Mouse (Mus musculus): Measurements from ENCODE around the gene Inmt. TPM values are rescaled to one million over a fixed set of nuclear protein-coding genes. Genes with fewer than 3 reads are reported as not detected.
"Not testable (repeated sequence)": the region's sequence is repeated elsewhere in the genome, so short reads cannot be mapped to it uniquely, and the experiment has no call there.

The Inmt gene
- total and polyA plus RNA-seq, 3 experiments = 19.2 to 72.0 (median 19.9) TPM

- peak overlapping the region; percentile 79 for H3K4me3 ChIP-seq
- DNase-seq = peak in 1 of 2 experiments; percentile 38
- H3K36me3 ChIP-seq (ENCODE audit: control insufficient read depth, insufficient read depth, low read length) = no peaks in the 10 kb centered on the region
- H3K4me1 ChIP-seq (ENCODE audit: control insufficient read depth, insufficient read depth, low read length) = peaks cover 2% of the 10 kb centered on the region; the same call in 1 of the 2 replicates
- TF ChIP-seq EP300 (IDR thresholded peaks at IDR 0.05; ENCODE audit: insufficient read depth, low read depth, low read length) (no peak), POLR2A (IDR thresholded peaks at IDR 0.05; ENCODE audit: insufficient read depth, low read depth, low read length) (no peak), CTCF (IDR thresholded peaks at IDR 0.05) (no peak)
- H3K79me2 ChIP-seq (replicated peaks; ENCODE audit: control insufficient read depth, insufficient read depth, low read length) = no peaks in the 10 kb centered on the region
- H3K9ac ChIP-seq (ENCODE audit: low read depth, low read length) = peak overlapping the region; percentile 21
- H3K27ac ChIP-seq = peak overlapping the region; percentile 81
- intact Hi-C loops (cut with DNase I) = no loop called here
- no peaks in the 10 kb centered on the region for H3K27me3 ChIP-seq (ENCODE audit: control insufficient read depth, insufficient read depth, low read length)
- WGBS = 66% methylated on average over 3 of the region's 3 CpGs
Measured at GRCm38 (mm10) chr6:55203931-55204330, 29.1 kb upstream of the Inmt start.

- intact Hi-C loops (cut with DNase I) = no loop called here
Measured at GRCm38 (mm10) chr6:55202913-55203910, 28.4 kb upstream of the Inmt start, which contains the start of gene Mindy4. Gene Mindy4 (plus strand): TSS chr6:55203383.

GRCm38 (mm10) chr6:55199047-55199446 is 24.2 kb upstream of the Inmt start:
- Histone ChIP-seq H3K4me3 (no peak overlapping the region), H3K27ac (peak overlapping the region; percentile 5; the same call in 1 of the 2 replicates), H3K27me3 (ENCODE audit: control insufficient read depth, insufficient read depth, low read length) (no peaks in the 10 kb centered on the region), H3K79me2 (replicated peaks; ENCODE audit: control insufficient read depth, insufficient read depth, low read length) (no peaks in the 10 kb centered on the region), H3K36me3 (ENCODE audit: control insufficient read depth, insufficient read depth, low read length) (no peaks in the 10 kb centered on the region), H3K4me1 (ENCODE audit: control insufficient read depth, insufficient read depth, low read length) (peaks cover 2% of the 10 kb centered on the region; the same call in 1 of the 2 replicates), H3K9ac (ENCODE audit: low read depth, low read length) (no peak overlapping the region)
- 79% methylated on average over 3 of the region's 3 CpGs for WGBS
- TF ChIP-seq EP300 (IDR thresholded peaks at IDR 0.05; ENCODE audit: insufficient read depth, low read depth, low read length) (0 out of 2 replicates have a peak, but pooled peaks have one; percentile 23), CTCF (IDR thresholded peaks at IDR 0.05) (no peak)
- intact Hi-C loops (cut with DNase I) = no loop called here
- DNase-seq = peak; percentile 53 to 72

More at GRCm38 (mm10) chr6:55202913-55203910, 28.4 kb upstream of the Inmt start, which contains the start of gene Mindy4:
- DNase-seq = peak; percentile 89 to 92
- Histone ChIP-seq H3K36me3 (ENCODE audit: control insufficient read depth, insufficient read depth, low read length) (no peaks in the 10 kb centered on the region), H3K4me3 (peak within 1 kb of the TSS; percentile 79), H3K79me2 (replicated peaks; ENCODE audit: control insufficient read depth, insufficient read depth, low read length) (no peaks in the 10 kb centered on the region), H3K27ac (peak within 1 kb of the TSS; percentile 81), H3K9ac (ENCODE audit: low read depth, low read length) (peak within 1 kb of the TSS; percentile 68), H3K27me3 (ENCODE audit: control insufficient read depth, insufficient read depth, low read length) (no peaks in the 10 kb centered on the region), H3K4me1 (ENCODE audit: control insufficient read depth, insufficient read depth, low read length) (peaks cover 2% of the 10 kb centered on the region; the same call in 1 of the 2 replicates)
- 6% methylated on average over 32 of the region's 33 CpGs for WGBS
- peak; percentile 24; the same call in 1 of the 2 replicates for TF ChIP-seq EP300 (IDR thresholded peaks at IDR 0.05; ENCODE audit: insufficient read depth, low read depth, low read length)
- TF ChIP-seq CTCF (IDR thresholded peaks at IDR 0.05) = peak; percentile 61
- peak; percentile 67 for TF ChIP-seq POLR2A (IDR thresholded peaks at IDR 0.05; ENCODE audit: insufficient read depth, low read depth, low read length)

GRCm38 (mm10) chr6:55193171-55193570 is 18.3 kb upstream of the Inmt start:
- 80% methylated on average over 3 of the region's 3 CpGs for WGBS
- Histone ChIP-seq H3K79me2 (replicated peaks; ENCODE audit: control insufficient read depth, insufficient read depth, low read length) (no peaks in the 10 kb centered on the region), H3K4me3 (no peak overlapping the region), H3K9ac (ENCODE audit: low read depth, low read length) (no peak overlapping the region), H3K27me3 (ENCODE audit: control insufficient read depth, insufficient read depth, low read length) (no peaks in the 10 kb centered on the region), H3K27ac (no peak overlapping the region), H3K36me3 (ENCODE audit: control insufficient read depth, insufficient read depth, low read length) (no peaks in the 10 kb centered on the region), H3K4me1 (ENCODE audit: control insufficient read depth, insufficient read depth, low read length) (no peaks in the 10 kb centered on the region)
- no peak for DNase-seq
- intact Hi-C loops (cut with DNase I) = no loop called here
- no peak for TF ChIP-seq POLR2A (IDR thresholded peaks at IDR 0.05; ENCODE audit: insufficient read depth, low read depth, low read length)
- no peak for TF ChIP-seq EP300 (IDR thresholded peaks at IDR 0.05; ENCODE audit: insufficient read depth, low read depth, low read length)
- TF ChIP-seq CTCF (IDR thresholded peaks at IDR 0.05) = no peak

DNA sequence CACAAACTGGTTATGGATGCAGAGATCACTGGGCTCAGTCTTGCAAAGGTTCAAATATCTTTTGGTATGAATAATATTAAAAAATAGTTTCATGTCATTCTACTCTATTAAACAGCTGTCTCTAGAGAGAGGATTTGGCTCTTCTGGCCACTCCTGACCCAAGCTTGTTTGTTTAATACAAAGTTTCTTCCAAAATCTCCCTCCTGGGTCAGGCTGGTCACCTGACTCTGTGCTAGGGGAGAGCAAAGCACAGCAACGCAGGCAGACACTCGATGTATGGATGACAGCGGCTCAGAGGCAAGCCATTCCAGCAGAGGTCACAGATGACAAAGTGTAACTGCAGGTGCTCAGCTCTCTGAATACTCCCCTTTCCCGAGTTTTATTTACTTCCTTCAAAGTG is 16.7 kb upstream of the Inmt start:
- intact Hi-C loops (cut with DNase I) = no loop called here
- no peak for DNase-seq
- no peaks in the 10 kb centered on the region for H3K79me2 ChIP-seq (replicated peaks; ENCODE audit: control insufficient read depth, insufficient read depth, low read length)
- H3K9ac ChIP-seq (ENCODE audit: low read depth, low read length) = no peak overlapping the region
- no peak overlapping the region for H3K27ac ChIP-seq
- H3K4me3 ChIP-seq = no peak overlapping the region
- H3K4me1 ChIP-seq (ENCODE audit: control insufficient read depth, insufficient read depth, low read length) = no peaks in the 10 kb centered on the region
- TF ChIP-seq CTCF (IDR thresholded peaks at IDR 0.05) (no peak), EP300 (IDR thresholded peaks at IDR 0.05; ENCODE audit: insufficient read depth, low read depth, low read length) (no peak), POLR2A (IDR thresholded peaks at IDR 0.05; ENCODE audit: insufficient read depth, low read depth, low read length) (no peak)
- H3K36me3 ChIP-seq (ENCODE audit: control insufficient read depth, insufficient read depth, low read length) = no peaks in the 10 kb centered on the region
- WGBS = 48% methylated on average over 4 of the region's 4 CpGs
- no peaks in the 10 kb centered on the region for H3K27me3 ChIP-seq (ENCODE audit: control insufficient read depth, insufficient read depth, low read length)

GRCm38 (mm10) chr6:55189406-55189805 is 14.6 kb upstream of the Inmt start:
- intact Hi-C loops (cut with DNase I) = no loop called here
- Histone ChIP-seq H3K9ac (ENCODE audit: low read depth, low read length) (no peak overlapping the region), H3K79me2 (replicated peaks; ENCODE audit: control insufficient read depth, insufficient read depth, low read length) (no peaks in the 10 kb centered on the region), H3K27ac (no peak overlapping the region), H3K4me3 (no peak overlapping the region), H3K4me1 (ENCODE audit: control insufficient read depth, insufficient read depth, low read length) (no peaks in the 10 kb centered on the region), H3K27me3 (ENCODE audit: control insufficient read depth, insufficient read depth, low read length) (no peaks in the 10 kb centered on the region), H3K36me3 (ENCODE audit: control insufficient read depth, insufficient read depth, low read length) (no peaks in the 10 kb centered on the region)
- TF ChIP-seq EP300 (IDR thresholded peaks at IDR 0.05; ENCODE audit: insufficient read depth, low read depth, low read length) = no peak
- TF ChIP-seq POLR2A (IDR thresholded peaks at IDR 0.05; ENCODE audit: insufficient read depth, low read depth, low read length) = no peak
- no peak for TF ChIP-seq CTCF (IDR thresholded peaks at IDR 0.05)
- no peak for DNase-seq

- H3K4me1 ChIP-seq (ENCODE audit: control insufficient read depth, insufficient read depth, low read length); H3K27me3 ChIP-seq (ENCODE audit: control insufficient read depth, insufficient read depth, low read length); H3K4me3 ChIP-seq; H3K79me2 ChIP-seq (replicated peaks; ENCODE audit: control insufficient read depth, insufficient read depth, low read length); H3K9ac ChIP-seq (ENCODE audit: low read depth, low read length); intact Hi-C loops (cut with DNase I); H3K27ac ChIP-seq; H3K36me3 ChIP-seq (ENCODE audit: control insufficient read depth, insufficient read depth, low read length); DNase-seq: not testable (repeated sequence)
- WGBS = 92% methylated on average over 17 of the region's 17 CpGs
Measured at GRCm38 (mm10) chr6:55187827-55188226, 13.0 kb upstream of the Inmt start.
